Mouse (Mus musculus): ENCODE measurements around the gene Dync1i1. TPM values are rescaled to one million over a fixed set of nuclear protein-coding genes. Genes with fewer than 3 reads are reported as not detected.

Dync1i1 gene
- polyA plus RNA-seq, 1 experiment: 231 TPM

DNA sequence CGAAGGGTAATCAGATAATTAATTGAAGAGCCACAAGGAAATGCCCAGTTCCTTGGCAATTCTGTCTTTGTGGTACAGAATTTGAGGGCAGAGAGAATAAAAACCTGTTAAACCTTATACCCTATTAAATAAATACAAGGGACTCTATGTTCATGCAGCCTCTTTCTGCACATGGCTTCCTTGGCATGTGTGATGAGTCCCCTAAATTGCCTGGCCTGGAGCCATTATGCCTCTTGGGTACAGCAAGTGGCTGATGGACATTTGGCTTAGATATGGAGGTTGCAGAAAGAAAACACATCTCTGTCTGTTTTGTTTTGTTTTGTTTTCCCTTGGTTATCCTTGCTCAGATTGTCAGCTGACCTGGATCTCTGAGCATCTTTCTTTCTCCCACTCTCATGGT is 43.1 kb downstream of the Dync1i1 start:
- DNase-seq (ENCODE audit: extremely low spot score in 1 of 2, low spot score in 1 of 2): no peak

DNA sequence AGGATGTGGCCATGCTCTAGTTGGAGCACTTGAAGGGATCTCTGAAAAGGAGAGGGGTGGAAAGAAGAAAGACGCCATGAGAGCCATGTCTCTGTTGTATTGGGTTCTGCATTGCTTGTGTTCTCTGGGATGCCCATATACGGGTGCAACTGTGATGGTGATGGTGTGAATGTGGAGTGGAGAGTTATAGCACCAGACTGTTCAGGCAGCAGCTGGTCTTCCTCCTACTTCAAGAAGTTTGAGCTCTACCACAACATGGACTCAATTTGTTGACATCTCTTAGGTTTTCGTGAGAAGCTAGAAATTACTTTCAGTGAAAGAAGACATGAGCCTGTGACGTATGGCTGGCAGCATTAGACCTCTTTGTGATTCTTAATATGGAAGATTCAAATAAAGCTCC is 44.8 kb downstream of the Dync1i1 start:
- peak in 1 of 2 experiments; percentile 13 for DNase-seq (ENCODE audit: extremely low spot score in 1 of 2, low spot score in 1 of 2)

DNA sequence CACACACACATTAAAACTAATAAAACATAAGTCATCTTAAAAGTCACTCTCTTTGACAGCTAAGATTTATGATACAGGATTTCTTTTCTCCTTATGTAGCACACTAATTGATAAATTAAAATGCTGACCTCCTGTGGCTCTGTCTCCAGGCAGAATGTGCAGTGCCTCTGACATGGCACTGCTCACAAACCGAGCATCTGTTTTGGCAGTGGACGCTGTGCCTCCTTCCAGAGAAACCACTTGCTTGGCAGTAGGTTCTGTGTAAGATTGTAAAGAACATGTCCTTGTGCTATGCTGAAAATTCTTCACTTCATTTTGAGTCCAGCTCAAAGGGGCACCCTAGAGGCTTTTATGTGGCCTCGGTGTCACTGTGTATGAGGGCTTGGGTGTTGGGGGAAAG is 50.0 kb downstream of the Dync1i1 start:
- DNase-seq (ENCODE audit: extremely low spot score in 1 of 2, low spot score in 1 of 2): no peak

DNA sequence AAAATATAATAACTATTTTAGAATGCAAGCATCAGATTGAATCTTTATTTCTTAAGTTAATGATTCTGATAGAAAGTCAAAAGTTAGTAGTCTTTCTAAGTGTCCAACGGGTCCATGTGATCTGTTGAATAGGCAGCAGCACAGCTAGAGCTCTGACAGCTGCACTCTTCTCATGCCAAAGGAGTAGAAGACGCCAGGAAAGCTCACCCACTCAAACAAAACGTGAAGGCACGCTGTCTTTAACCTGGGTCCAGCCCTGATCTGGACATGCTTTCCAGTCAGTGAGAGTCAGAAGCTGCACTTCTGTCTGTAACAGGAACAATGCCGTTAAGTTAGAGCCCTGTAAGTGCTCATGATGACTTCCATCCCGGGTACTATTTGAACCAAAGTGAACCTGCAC is 56.3 kb downstream of the Dync1i1 start:
- no peak for DNase-seq (ENCODE audit: extremely low spot score in 1 of 2, low spot score in 1 of 2)

DNA sequence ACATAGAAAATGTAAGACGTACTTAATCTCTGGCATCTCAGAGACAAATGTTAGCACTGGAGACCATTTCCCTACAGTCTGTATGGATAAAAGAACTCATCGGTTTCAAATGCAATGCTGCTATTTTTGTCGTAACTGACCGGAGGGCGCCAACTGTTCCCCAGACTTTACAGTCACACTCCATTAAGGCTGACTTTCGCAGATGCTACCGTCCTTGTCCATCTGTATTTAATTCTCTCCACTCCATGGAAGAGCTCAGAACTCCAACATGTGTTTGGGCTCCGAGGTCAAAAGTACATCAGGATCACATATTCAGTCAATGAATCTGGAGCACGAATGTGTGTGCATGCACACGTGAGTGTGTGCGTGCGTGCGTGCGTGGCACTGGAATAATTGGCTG is 58.4 kb downstream of the Dync1i1 start:
- no peak for DNase-seq (ENCODE audit: extremely low spot score in 1 of 2, low spot score in 1 of 2)

DNA sequence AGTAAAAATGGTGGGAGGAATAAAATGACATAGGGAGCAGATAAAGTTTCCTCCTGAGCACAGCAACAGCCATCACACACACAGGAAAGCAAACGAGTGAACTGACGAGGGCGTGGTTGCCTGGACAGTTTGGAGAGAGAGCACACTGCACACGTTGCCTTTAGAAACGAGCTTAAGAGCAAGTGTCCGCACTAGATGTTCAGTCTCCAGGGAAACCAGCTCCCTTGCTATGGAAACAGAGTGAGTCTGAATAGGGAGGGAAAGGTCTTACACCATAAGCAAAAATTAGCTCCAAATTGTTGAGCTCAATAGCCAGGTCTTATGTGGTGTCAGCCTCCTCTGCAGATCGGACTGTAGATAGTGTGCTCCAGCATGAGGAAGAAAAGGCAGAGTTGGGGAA is 65.2 kb downstream of the Dync1i1 start:
- no peak for DNase-seq (ENCODE audit: extremely low spot score in 1 of 2, low spot score in 1 of 2)

DNA sequence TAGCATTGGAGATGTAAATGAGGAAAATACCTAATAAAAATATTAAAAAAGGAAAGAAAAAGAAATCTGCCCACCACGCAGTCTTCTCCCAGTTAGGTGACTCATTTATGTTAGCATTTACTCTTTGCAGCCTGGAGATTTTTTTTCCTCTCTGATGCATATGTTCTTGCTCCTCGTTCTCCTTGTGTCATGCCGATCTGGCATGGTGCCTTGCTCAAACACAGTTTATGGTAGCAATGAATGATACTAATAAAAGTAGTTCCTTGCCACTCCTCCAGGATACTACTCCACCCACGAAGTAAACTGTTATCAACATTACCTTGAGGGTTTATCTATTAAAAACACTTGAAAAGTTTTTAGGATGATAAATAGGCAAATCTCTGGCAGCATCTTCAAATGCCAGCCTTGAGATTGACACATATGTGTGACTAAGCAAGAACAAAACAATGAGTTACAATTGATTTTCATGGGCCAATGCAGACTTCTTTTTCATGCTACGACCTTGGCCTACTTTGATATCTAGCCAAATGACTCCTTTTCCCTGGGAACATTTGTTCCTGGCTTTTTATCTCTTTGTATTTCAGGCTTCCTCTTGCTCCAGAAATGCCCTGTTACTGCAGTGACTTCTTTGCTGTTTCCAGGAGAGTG is 68.8 kb downstream of the Dync1i1 start:
- DNase-seq (ENCODE audit: extremely low spot score in 1 of 2, low spot score in 1 of 2): peak in 1 of 2 experiments; percentile 59

DNA sequence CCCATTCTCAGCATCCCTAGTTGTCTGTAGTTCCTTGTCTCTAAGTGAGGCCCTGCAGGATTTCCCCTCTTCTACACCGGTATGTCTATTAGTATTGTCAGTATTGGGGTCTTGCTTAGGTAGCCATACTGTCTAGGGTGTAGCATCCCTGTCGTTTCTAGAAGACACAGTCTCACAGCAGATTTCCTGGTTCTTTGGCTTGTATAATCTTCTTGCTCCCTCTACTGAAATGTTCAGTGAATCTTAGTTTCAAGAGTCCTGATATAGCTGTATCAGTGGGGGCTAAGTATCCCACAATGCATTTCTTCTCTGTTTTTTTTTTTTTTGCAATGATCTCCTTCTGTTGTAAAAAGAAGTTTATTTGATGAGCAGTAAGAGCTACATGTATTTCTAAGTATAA is 69.9 kb downstream of the Dync1i1 start:
- DNase-seq (ENCODE audit: extremely low spot score in 1 of 2, low spot score in 1 of 2): no peak

DNA sequence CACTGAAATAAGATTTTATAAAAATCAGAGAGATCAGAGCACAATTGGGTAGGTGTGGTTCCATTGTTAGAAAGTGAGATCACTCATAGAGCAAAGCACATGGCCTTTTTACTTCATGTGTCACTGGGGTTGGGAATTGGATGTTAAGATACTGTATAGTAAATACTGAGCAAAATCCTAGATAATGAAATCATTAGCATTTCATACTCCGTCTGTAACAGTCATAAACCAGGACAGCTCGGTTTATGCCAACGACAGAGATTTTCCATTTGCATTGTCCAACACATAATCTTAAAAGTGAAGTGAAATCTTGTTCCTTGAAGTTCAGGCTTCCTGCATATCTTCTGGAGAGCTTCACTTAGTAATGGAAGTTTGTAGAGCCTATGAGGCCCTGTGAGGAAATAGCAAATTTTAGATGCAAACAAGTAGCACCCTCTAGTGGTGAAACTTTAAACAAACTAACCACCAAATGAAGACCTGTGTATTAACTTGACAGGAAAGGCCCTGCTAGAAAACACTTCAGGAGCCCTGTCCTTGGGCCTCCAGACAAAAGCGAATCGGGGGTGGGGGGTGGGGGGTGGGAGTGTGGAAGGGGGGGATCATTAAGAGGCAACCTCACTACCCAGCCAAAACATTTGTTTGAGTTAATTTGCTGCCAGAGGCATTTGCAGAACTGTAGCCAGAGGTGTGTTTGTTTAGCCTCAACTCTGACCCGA is 76.8 kb downstream of the Dync1i1 start:
- peak in 1 of 2 experiments; percentile 87 for DNase-seq (ENCODE audit: extremely low spot score in 1 of 2, low spot score in 1 of 2)

DNA sequence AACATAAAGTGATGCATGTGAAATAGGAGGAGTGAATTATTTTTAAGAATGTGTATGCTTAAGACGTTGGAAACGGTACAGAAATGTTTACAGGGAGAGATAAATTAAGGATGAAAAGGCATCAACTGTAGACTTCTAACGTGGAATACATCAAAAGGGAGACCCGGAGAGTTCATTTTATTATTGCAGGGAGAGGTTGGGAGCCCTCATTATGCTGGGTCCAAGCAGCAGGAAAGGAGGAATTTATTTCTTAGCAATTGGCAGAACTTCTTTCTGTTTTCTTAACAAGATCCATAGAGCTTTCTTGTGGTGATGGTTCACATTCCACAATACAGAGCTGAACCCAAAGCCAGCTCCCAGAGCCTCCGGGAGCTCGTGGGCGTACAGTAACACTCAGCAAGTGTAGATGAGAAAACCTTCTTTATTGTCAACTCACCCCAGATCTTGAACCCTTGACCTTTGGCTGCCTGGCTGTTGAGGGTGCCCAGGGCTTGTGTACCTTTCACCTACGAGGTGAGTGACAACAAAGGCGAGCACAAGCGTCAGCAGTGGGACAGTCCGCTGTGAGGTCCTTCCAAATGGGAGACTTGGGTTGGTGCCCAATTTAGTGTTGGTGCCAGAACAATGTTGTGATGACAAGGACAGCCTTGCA is 77.5 kb downstream of the Dync1i1 start:
- DNase-seq (ENCODE audit: extremely low spot score in 1 of 2, low spot score in 1 of 2): no peak

DNA sequence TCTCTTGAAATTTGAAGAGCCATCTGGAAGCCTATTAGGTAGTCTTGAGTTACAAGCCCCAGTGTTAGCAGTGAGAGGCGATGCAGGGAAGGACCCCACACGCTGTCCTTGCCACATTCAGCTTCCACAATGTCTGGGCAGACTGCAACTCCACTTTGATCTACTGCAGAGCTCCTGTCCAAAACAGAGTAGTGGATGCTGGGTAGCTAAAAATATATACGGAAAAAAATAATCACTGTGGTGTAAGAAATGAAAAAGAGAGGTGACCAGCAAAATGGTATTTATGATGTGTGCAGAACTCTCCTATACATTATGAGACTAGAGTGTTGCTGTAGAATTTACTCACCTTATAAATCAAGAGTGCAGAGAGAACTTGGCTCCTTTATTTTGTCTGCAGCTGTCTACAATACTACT is 82.6 kb downstream of the Dync1i1 start:
- DNase-seq (ENCODE audit: extremely low spot score in 1 of 2, low spot score in 1 of 2): no peak

DNA sequence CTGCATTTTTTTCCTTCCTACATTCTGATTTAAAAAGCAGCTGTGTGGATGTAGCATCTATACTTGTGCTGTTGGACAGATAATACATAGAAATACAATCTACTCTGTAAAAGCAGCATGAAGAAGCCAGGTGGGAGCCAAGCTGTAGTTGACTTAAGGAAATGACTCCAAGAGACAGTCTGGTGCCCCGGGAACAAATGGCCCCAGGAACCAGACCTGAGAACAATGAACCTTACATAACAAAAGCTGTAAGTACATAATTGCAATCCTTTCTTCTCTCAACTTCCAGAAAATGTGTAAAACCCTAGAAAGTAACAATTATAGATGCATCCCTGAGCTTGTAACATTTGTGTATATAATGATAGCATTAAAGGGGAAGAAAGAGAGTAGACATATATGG is 86.6 kb downstream of the Dync1i1 start:
- DNase-seq (ENCODE audit: extremely low spot score in 1 of 2, low spot score in 1 of 2): no peak

DNA sequence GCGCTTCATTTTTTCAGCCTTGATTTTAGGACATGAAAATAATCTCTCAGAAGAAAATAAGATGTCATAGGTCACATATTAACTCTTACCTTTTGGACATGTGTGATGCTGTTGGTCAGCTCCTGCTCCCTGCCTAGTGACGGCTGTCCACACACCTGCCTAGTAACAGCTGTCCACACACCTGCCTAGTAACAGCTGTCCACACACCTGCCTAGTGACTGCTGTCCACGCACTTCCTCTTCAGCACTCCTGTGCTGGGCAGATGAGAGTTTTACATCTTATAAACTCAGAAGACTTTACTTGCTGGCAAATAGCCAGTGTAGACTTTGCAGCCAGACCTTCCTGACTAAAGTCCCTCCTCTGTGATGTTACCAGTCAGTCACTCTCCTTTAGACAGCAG is 94.2 kb downstream of the Dync1i1 start:
- DNase-seq (ENCODE audit: extremely low spot score in 1 of 2, low spot score in 1 of 2): no peak

DNA sequence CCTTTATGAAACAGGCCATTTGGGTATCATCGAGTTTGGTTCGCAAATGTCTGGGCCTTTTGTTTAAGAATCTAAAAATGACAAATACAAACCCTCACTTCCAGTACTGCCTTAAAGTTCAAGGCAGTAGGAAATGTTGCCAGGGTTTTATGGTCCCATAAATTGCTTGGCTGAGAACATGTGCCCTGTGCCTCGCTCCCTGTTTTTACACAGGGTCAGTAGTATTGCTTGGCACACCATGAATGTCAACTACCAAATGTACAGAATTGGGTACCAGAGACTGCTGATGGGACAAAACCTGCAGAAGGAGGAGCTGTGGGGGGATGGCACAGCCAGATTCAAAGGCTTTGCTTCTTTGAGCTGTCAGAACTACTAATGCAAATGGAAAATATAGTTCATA is 100.0 kb downstream of the Dync1i1 start:
- DNase-seq (ENCODE audit: extremely low spot score in 1 of 2, low spot score in 1 of 2): no peak

DNA sequence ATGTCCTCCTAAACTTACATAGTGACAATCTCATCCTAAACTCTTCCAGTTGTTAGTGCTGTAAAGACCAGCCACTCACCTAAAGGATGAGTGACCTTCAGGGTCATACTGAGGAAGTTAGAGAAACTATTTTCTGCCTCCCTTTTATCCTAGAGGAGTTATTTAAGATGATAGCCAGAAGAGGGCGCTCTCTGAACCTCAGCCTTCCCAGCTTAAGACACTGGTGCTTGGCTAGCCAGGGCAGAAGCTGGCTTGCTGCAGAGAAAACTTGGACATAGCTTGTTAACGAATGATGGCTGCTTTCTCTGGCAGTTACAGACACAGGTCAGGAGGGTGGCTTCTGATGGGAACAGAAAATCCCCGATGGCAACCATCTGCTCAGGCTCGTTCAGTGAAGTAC is 101.6 kb downstream of the Dync1i1 start:
- peak in 1 of 2 experiments; percentile 30 for DNase-seq (ENCODE audit: extremely low spot score in 1 of 2, low spot score in 1 of 2)

DNA sequence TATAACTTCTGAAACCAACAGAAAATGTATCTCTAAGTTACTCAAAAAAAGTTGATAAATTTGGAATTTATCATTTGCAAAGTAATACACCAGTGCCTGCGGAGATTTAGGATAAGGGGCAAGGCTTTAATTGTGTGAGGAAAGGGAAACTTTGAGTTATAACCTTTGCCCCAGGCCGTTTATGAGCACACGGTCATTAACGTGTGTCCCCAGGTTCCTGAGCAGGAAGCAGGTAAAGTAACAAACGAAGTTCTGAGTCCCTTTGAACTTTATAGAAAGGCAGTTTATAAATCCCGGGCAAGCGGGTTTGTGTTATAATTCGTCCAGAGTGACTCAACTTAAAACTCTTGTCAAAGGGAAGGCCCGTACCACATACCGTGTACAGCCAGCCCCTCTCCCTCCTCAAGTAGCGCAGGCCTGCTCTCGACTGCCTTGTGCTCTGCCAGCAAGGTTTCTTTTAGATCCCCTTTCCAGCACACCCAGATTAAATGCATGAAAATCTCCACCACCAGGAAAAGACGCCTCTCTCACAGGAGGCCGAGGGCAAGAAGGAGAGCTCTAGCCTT is 103.1 kb downstream of the Dync1i1 start:
- DNase-seq (ENCODE audit: extremely low spot score in 1 of 2, low spot score in 1 of 2): no peak

DNA sequence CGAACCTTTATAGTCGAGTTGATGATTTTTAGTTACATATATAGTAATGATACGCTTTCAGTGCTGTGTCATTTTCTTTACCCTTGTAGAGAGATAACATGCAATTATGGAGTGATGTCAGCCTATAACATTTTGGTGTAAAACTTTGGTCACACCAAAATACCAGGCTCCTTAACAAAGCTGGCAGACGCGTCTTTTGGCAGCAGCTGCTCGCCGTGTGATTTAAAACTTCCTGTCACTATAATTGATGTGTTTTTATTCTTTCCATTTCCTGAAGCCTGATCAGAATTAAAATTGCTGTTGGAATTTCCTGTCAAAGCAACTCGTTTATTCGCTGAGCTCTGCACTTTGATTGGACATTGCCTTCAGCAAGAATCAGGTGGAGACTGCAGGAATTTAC is 103.7 kb downstream of the Dync1i1 start:
- no peak for DNase-seq (ENCODE audit: extremely low spot score in 1 of 2, low spot score in 1 of 2)

DNA sequence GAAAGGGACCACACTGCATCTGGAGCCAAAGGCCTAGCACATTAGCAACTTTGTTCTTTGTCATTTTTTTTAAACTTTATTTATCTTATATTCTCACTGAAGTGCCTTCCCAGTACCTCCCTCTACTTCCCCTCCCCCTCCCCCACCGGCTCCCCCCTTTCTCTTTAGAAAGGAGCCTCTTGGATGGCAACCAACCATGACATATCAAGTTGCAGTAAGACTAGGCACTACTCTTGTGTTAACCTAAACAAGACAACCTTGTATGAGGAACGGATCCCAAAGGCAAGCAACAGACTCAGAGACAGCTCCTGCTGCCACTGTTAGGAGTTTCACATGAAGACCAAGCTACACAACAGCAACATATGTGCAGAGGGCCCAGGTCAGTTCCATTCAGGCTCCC is 105.3 kb downstream of the Dync1i1 start:
- no peak for DNase-seq (ENCODE audit: extremely low spot score in 1 of 2, low spot score in 1 of 2)

DNA sequence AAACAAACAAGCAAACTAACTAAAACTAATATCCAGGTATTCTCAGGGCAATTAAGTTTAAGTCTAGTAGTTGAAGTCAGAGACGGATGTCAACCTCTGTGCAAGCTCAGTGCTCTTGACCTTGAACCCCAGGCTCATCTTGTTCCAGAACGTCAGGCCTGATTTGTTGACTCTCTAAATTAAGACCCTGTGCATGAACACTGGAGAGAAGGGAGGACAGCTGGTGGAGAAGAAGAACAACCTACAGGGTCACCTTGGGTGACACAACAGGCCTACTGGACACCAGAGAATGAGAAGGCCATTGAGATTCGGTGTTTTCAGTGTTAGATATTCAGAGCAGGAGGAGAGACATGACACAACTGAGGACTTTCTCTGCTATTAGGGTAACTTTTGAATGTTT is 105.8 kb downstream of the Dync1i1 start:
- no peak for DNase-seq (ENCODE audit: extremely low spot score in 1 of 2, low spot score in 1 of 2)

DNA sequence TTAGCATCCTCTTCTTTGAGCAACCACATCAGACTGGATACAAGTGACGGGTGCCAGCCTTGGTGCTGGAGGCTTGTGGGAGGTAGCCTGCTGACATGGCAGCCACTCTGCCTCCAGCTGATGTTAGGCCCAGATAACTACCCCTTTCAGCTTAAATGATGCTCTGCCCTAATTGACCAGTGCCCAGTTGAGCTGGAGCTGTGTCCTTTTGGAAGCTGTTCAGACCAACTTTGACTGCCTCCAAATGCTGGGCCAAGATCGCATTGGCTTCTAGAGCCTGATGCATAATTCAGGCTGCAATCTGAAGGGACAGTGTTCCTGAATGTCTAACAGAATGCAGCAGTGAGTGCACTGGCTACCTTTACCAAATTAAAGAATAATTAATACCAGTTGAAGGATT is 107.4 kb downstream of the Dync1i1 start:
- DNase-seq (ENCODE audit: extremely low spot score in 1 of 2, low spot score in 1 of 2): peak in 1 of 2 experiments; percentile 18

DNA sequence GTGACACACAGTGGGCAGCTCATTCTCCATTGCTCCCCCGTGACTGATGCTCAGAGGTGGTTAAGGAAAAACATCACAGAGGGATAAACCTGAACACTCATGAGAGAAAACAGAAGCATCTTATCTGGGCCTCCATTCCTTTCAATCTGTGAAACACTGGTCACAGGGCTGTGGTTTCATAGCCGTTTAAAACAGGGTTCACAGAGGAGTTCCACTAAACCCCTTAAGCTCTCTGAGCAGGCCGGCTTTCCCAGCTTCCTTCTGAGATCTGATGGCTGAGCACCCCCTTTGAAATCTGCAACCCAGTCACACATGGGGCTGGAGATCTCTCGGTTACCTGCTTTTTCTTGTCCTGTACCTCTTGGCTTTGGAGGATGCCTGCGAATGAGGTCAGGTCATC is 117.0 kb downstream of the Dync1i1 start:
- DNase-seq (ENCODE audit: extremely low spot score in 1 of 2, low spot score in 1 of 2): no peak

DNA sequence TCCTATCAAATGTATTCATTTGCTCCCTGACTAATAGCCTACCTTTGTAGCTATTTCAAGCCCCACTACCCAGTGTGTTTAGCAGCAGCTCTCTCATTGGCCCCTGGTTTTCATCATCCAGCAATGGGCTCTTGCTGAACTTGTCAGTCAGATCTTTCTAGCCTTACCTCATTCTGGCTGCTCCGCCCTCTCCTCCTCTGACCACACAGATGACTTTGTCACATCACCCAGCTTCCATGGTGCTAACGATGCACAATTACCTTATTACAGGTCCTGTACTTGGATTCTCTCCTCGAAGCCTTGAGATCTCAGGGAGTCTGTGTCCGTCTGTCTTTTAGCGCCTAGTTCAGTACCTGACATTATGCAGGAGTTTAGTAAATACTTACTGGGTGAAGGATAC is 120.7 kb downstream of the Dync1i1 start:
- no peak for DNase-seq (ENCODE audit: extremely low spot score in 1 of 2, low spot score in 1 of 2)
